24 mouse cellular contexts compared by ENCODE assay signal in the genomic region with DNA sequence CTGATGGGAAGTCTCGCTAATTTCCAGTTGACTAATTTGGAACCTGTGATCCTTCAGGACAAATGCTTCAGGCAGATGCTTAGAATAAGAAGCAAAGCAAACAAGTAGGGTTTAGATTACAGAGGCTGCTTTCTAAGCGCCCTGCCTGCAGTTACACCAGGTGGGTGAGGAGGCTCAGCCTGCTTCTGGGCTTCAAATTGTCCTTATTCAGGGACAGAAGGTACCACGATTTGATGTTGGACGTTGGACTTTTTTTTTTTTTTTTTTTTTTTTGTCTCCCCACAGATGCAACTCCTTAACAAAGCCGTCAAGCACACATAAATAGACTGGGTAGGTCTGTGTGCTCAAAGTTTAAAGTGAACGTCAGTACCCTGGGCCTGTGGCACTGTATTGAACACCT. TPM values are rescaled to one million over a fixed set of nuclear protein-coding genes. Genes with fewer than 3 reads are reported as not detected.
DNase-seq lines count a peak whose midpoint lies in the region; ATAC-seq and TF ChIP-seq lines count a peak whose summit lies in the region.
"Had no signal": no experiment of that assay in that cellular context is flagged by ENCODE, and none has a peak within 500 bp of the region (broad histone marks: within the 10 kb centered on the region; RNA-seq: fewer than 3 reads in every experiment).

No protein-coding gene starts in this region.

- 60% methylated on average over 6 of the region's 6 CpGs for WGBS in heart, embryonic 11.5 days (ENCODE audit: insufficient replicate concordance)
- 61% methylated on average over 6 of the region's 6 CpGs for WGBS in kidney, embryonic 15.5 days
- 81% methylated on average over 6 of the region's 6 CpGs for WGBS in hindbrain, embryonic 13.5 days
- 75% methylated on average over 6 of the region's 6 CpGs for WGBS in midbrain, embryonic 11.5 days

- peak overlapping the region; percentile 70; the same call in 1 of the 2 replicates for H3K27ac ChIP-seq in heart, embryonic 11.5 days (ENCODE audit: low read depth, low read length)
- H3K27ac ChIP-seq in kidney, embryonic 15.5 days: 0 out of 2 replicates have a peak overlapping the region, but pooled peaks have one; percentile 51
- no peak overlapping the region for H3K27ac ChIP-seq in hindbrain, embryonic 13.5 days
- no peak overlapping the region for H3K27ac ChIP-seq in midbrain, embryonic 11.5 days (ENCODE audit: low read depth, low read length)
- H3K27ac ChIP-seq: forebrain, embryonic 15.5 days; hindbrain, embryonic 15.5 days had no signal

- DNase-seq in heart, postnatal 25 days (ENCODE audit: low spot score): no peak
- no peak for DNase-seq in kidney, postnatal 10 days
- DNase-seq in MN1 (ENCODE audit: low spot score): peak; percentile 85
- no peak for DNase-seq in midbrain, embryonic 11.5 days (ENCODE audit: low spot score, missing footprints)
- DNase-seq: B cell, adult 2 months; cerebellum, adult 2 months; thymus, postnatal 14 days had no signal

- no peaks in the 10 kb centered on the region for H3K9me3 ChIP-seq in heart, embryonic 11.5 days (replicated peaks; ENCODE audit: control insufficient read depth, low read length)
- H3K9me3 ChIP-seq in kidney, embryonic 15.5 days (replicated peaks): no peaks in the 10 kb centered on the region
- H3K9me3 ChIP-seq in hindbrain, embryonic 13.5 days: no peaks in the 10 kb centered on the region
- H3K9me3 ChIP-seq in midbrain, embryonic 11.5 days (ENCODE audit: control insufficient read depth, low read length): no peaks in the 10 kb centered on the region
- H3K9me3 ChIP-seq: forebrain, embryonic 15.5 days; hindbrain, embryonic 15.5 days; megakaryocyte, embryonic 14.5 days had no signal

- peaks cover 34% of the 10 kb centered on the region for H3K4me1 ChIP-seq in heart, embryonic 11.5 days (ENCODE audit: control insufficient read depth, insufficient read depth, low read length)
- peaks cover 57% of the 10 kb centered on the region for H3K4me1 ChIP-seq in kidney, embryonic 15.5 days
- peaks cover 26% of the 10 kb centered on the region for H3K4me1 ChIP-seq in hindbrain, embryonic 13.5 days (replicated peaks)
- peaks cover 3% of the 10 kb centered on the region; the same call in 1 of the 2 replicates for H3K4me1 ChIP-seq in midbrain, embryonic 11.5 days (ENCODE audit: control insufficient read depth, insufficient read depth, low read length)

- H3K4me2 ChIP-seq in heart, embryonic 11.5 days: no peak overlapping the region
- no peak overlapping the region for H3K4me2 ChIP-seq in kidney, embryonic 15.5 days
- H3K4me2 ChIP-seq in hindbrain, embryonic 13.5 days: no peak overlapping the region
- no peak overlapping the region for H3K4me2 ChIP-seq in midbrain, embryonic 11.5 days
- H3K4me2 ChIP-seq: forebrain, embryonic 15.5 days; hindbrain, embryonic 15.5 days had no signal

- H3K36me3 ChIP-seq in heart, embryonic 11.5 days (ENCODE audit: control insufficient read depth, insufficient read depth, low read length): no peaks in the 10 kb centered on the region
- H3K36me3 ChIP-seq in kidney, embryonic 15.5 days: no peaks in the 10 kb centered on the region
- H3K36me3 ChIP-seq in C2C12 (ENCODE audit: control insufficient read depth, insufficient read depth): no peaks in the 10 kb centered on the region
- no peaks in the 10 kb centered on the region for H3K36me3 ChIP-seq in hindbrain, embryonic 13.5 days
- H3K36me3 ChIP-seq in midbrain, embryonic 11.5 days (ENCODE audit: control insufficient read depth, insufficient read depth, low read length): no peaks in the 10 kb centered on the region
- H3K36me3 ChIP-seq: forebrain, embryonic 15.5 days; hindbrain, embryonic 15.5 days had no signal

- H3ac ChIP-seq in C2C12 (ENCODE audit: control insufficient read depth, insufficient read length, low read depth): no peak overlapping the region

- peak; percentile 14 for TF ChIP-seq CTCF in C2C12 (IDR thresholded peaks at IDR 0.05; ENCODE audit: control insufficient read depth, insufficient read depth, insufficient read length)

- no peak for ATAC-seq in heart, embryonic 11.5 days (replicated peaks; ENCODE audit: insufficient number of reproducible peaks, low FRiP score, low TSS enrichment)
- no peak for ATAC-seq in kidney, embryonic 15.5 days (replicated peaks; ENCODE audit: low FRiP score)
- no peak for ATAC-seq in hindbrain, embryonic 13.5 days (ENCODE audit: low FRiP score)
- ATAC-seq in midbrain, embryonic 11.5 days (ENCODE audit: low FRiP score): no peak
- ATAC-seq: forebrain, embryonic 15.5 days had no signal

- H3K79me3 ChIP-seq in C2C12 (ENCODE audit: low read depth): no peaks in the 10 kb centered on the region

- H3K27me3 ChIP-seq in heart, embryonic 11.5 days (ENCODE audit: control insufficient read depth, insufficient read depth, low read length): no peaks in the 10 kb centered on the region
- no peaks in the 10 kb centered on the region for H3K27me3 ChIP-seq in kidney, embryonic 15.5 days
- peaks cover 2% of the 10 kb centered on the region for H3K27me3 ChIP-seq in C2C12 (ENCODE audit: control insufficient read depth, insufficient read depth, insufficient read length)
- H3K27me3 ChIP-seq in hindbrain, embryonic 13.5 days: 0 out of 2 replicates have a peak, but pooled peaks cover 10% of the 10 kb centered on the region
- H3K27me3 ChIP-seq in midbrain, embryonic 11.5 days (ENCODE audit: control insufficient read depth, insufficient read depth, low read length): no peaks in the 10 kb centered on the region
- H3K27me3 ChIP-seq: forebrain, embryonic 15.5 days; hindbrain, embryonic 15.5 days; megakaryocyte, embryonic 14.5 days had no signal

- no peak overlapping the region for H3K4me3 ChIP-seq in heart, embryonic 11.5 days (ENCODE audit: low read depth, low read length)
- no peak overlapping the region for H3K4me3 ChIP-seq in kidney, embryonic 15.5 days (replicated peaks)
- H3K4me3 ChIP-seq in C2C12 (ENCODE audit: insufficient read depth, poor library complexity, severe bottlenecking): no peak overlapping the region
- no peak overlapping the region for H3K4me3 ChIP-seq in hindbrain, embryonic 13.5 days
- no peak overlapping the region for H3K4me3 ChIP-seq in midbrain, embryonic 11.5 days (ENCODE audit: low read depth, low read length)
- H3K4me3 ChIP-seq: forebrain, embryonic 15.5 days; hindbrain, embryonic 15.5 days had no signal

- H3K79me2 ChIP-seq in C2C12 (ENCODE audit: control insufficient read depth, insufficient read depth): no peaks in the 10 kb centered on the region

- no peak overlapping the region for H3K9ac ChIP-seq in heart, embryonic 11.5 days (ENCODE audit: low read depth, low read length)
- H3K9ac ChIP-seq in kidney, embryonic 15.5 days: no peak overlapping the region
- no peak overlapping the region for H3K9ac ChIP-seq in hindbrain, embryonic 13.5 days
- H3K9ac ChIP-seq in midbrain, embryonic 11.5 days (ENCODE audit: low read length): no peak overlapping the region
- H3K9ac ChIP-seq: forebrain, embryonic 15.5 days; hindbrain, embryonic 15.5 days had no signal

- intact Hi-C loops in heart, postnatal 25 days (cut with DNase I): no loop called here

TF ChIP-seq in C2C12, 6 proteins besides CTCF, POLR2A, EP300 and RAD21:
- TF ChIP-seq MYOD1 (IDR thresholded peaks at IDR 0.05; ENCODE audit: control insufficient read depth, insufficient read length, low read depth) (no peak), MYOG (IDR thresholded peaks at IDR 0.05; ENCODE audit: control insufficient read depth, extremely low read depth, insufficient read length) (no peak)

RNA-seq across cellular contexts. Expression of gene Acvrl1, which starts 20.3 kb away (rescaled TPM):
- polyA plus RNA-seq in heart, embryonic 11.5 days (2014; fragmentation: Nextera tagmentation; extraction: Ambion mirVana): 1.5 and 2.0 TPM in 2 replicates
- 10 to 100 TPM; 23.2 to 31.5 TPM for total RNA-seq in heart, postnatal 25 days (2021)
- polyA plus RNA-seq in kidney, embryonic 15.5 days (2015; fragmentation: Nextera tagmentation; extraction: Ambion mirVana): 17.2 and 18.4 TPM in 2 replicates
- 0.05 TPM for polyA plus RNA-seq in C2C12 (2012; fragmentation: generic; extraction: Trizol)
- polyA plus RNA-seq in hindbrain, embryonic 13.5 days (2015; fragmentation: Nextera tagmentation; extraction: Ambion mirVana): 7.9 and 8.6 TPM in 2 replicates
- 4.2 and 5.0 TPM in 2 replicates for polyA plus RNA-seq in midbrain, embryonic 11.5 days (2014; fragmentation: Nextera tagmentation; extraction: Ambion mirVana)

RNA-seq across cellular contexts. Expression of gene Acvr1b, which starts 25.3 kb away (rescaled TPM):
- polyA plus RNA-seq in heart, embryonic 11.5 days (2014; fragmentation: Nextera tagmentation; extraction: Ambion mirVana): 8.0 and 8.9 TPM in 2 replicates
- total RNA-seq in heart, postnatal 25 days (2021): 10 to 100 TPM; 11.7 to 14.5 TPM
- polyA plus RNA-seq in kidney, embryonic 15.5 days (2015; fragmentation: Nextera tagmentation; extraction: Ambion mirVana): 6.2 and 6.4 TPM in 2 replicates
- polyA plus RNA-seq in C2C12 (2012; fragmentation: generic; extraction: Trizol): 3.8 TPM
- 19.6 and 20.5 TPM in 2 replicates for polyA plus RNA-seq in hindbrain, embryonic 13.5 days (2015; fragmentation: Nextera tagmentation; extraction: Ambion mirVana)
- 14.7 and 15.2 TPM in 2 replicates for polyA plus RNA-seq in midbrain, embryonic 11.5 days (2014; fragmentation: Nextera tagmentation; extraction: Ambion mirVana)

RNA-seq across cellular contexts. Expression of gene Ankrd33, which starts 33.0 kb away (rescaled TPM):
- not detected in 2 replicates for polyA plus RNA-seq in heart, embryonic 11.5 days (2014; fragmentation: Nextera tagmentation; extraction: Ambion mirVana)
- not detected for total RNA-seq in heart, postnatal 25 days (2021)
- polyA plus RNA-seq in kidney, embryonic 15.5 days (2015; fragmentation: Nextera tagmentation; extraction: Ambion mirVana): not detected in 2 replicates
- polyA plus RNA-seq in C2C12 (2012; fragmentation: generic; extraction: Trizol): not detected
- not detected in 2 replicates for polyA plus RNA-seq in hindbrain, embryonic 13.5 days (2015; fragmentation: Nextera tagmentation; extraction: Ambion mirVana)
- polyA plus RNA-seq in midbrain, embryonic 11.5 days (2014; fragmentation: Nextera tagmentation; extraction: Ambion mirVana): not detected in 2 replicates
- total RNA-seq: granulocyte monocyte progenitor cell, adult 5-6 weeks; layer of hippocampus, postnatal 25 days; midbrain, postnatal 0 days had no signal
- polyA plus RNA-seq: embryonic facial prominence, embryonic 11.5 days; forebrain, embryonic 15.5 days; hindbrain, embryonic 15.5 days; kidney, adult 2 months; large intestine, adult 2 months; limb, embryonic 14.5 days; liver, embryonic 16.5 days; midbrain, postnatal 0 days; neural tube, embryonic 11.5 days; spleen, adult 2 months had no signal

Comparison
In these comparisons a context has a peak if more than half of its experiments do, and no peak if none do; other contexts are left out.
1. H3K27ac ChIP-seq: peak in heart, embryonic 11.5 days (single experiment) and kidney, embryonic 15.5 days (single experiment); none in hindbrain, embryonic 13.5 days (single experiment) and midbrain, embryonic 11.5 days (single experiment).